Mouse (Mus musculus) kidney, adult 2 months (tissue): Measurements from ENCODE around the gene Ankrd13b. TPM values are rescaled to one million over a fixed set of nuclear protein-coding genes. Genes with fewer than 3 reads are reported as not detected.

Experiments
- DNase-seq: peaks from one replicate; pipeline ENCODE4 v3.0.0; 2021
- H3K27ac ChIP-seq: fragments of 200-500 bp; 2 replicates; pipeline ENCODE4 v1.5.1; 2012; ENCODE audit warnings: low read depth, low read length, control low read depth, inconsistent platforms; ENCODE audit not compliant: insufficient read depth
- H3K27me3 ChIP-seq: fragments of 200-500 bp; replicated peaks from 2 replicates; pipeline ENCODE4 v1.6.1; 2012; ENCODE audit warnings: mild to moderate bottlenecking, moderate library complexity, low read length, inconsistent platforms; ENCODE audit not compliant: control insufficient read depth, insufficient read depth
- H3K36me3 ChIP-seq: fragments of 200-500 bp; 2 replicates; pipeline ENCODE4 v1.6.1; 2012; ENCODE audit warnings: mild to moderate bottlenecking, moderate library complexity, low read length, inconsistent platforms; ENCODE audit not compliant: control insufficient read depth, insufficient read depth
- H3K4me1 ChIP-seq: fragments of 200-500 bp; 2 replicates; pipeline ENCODE4 v1.6.1; 2011; ENCODE audit warnings: low read length; ENCODE audit not compliant: control insufficient read depth, insufficient read depth
- H3K4me3 ChIP-seq: fragments of 200-500 bp; 2 replicates; pipeline ENCODE4 v1.5.1; 2011; ENCODE audit warnings: mild to moderate bottlenecking, low read depth, low read length, control low read depth; ENCODE audit not compliant: insufficient read depth
- CTCF ChIP-seq: fragments of 200-500 bp; conservative IDR thresholded peaks from 2 replicates; pipeline ENCODE4 v1.5.1; 2011; ENCODE audit warnings: low read depth, mild to moderate bottlenecking, control low read depth, low read length, moderate library complexity, mixed read lengths; ENCODE audit not compliant: insufficient read depth, insufficient read length
- POLR2A ChIP-seq: fragments of 200-500 bp; IDR thresholded peaks from one replicate; pipeline ENCODE4 v1.6.1; 2011; ENCODE audit warnings: low read depth, low read length, control low read depth
- WGBS: fragments of 180-500 bp; shearing (Covaris S2); methylation state at CpG from one replicate; pipeline ENCODE4 v1.1.7; 2018; 5-methylcytosine and 5-hydroxymethylcytosine counted together
- polyA plus RNA-seq: library from polyadenylated mRNA; depleted of rRNA; stranded (reverse); fragments of >200 nt; gene quantifications from 2 replicates; pipeline ENCODE4 v1.2.3, GENCODE M21; 2012

The Ankrd13b gene
- polyA plus RNA-seq, 1 experiment, result 22.3 TPM

- TF ChIP-seq POLR2A (no peak), CTCF (no peak)
- no peaks in the 10 kb centered on the region; the same call in 1 of the 2 replicates for H3K36me3 ChIP-seq
- DNase-seq, result no peak
- 92% methylated on average over 4 of the region's 4 CpGs for WGBS
- H3K4me1 ChIP-seq, result peaks cover 14% of the 10 kb centered on the region
- H3K27me3 ChIP-seq, result no peaks in the 10 kb centered on the region
- no peak overlapping the region for H3K4me3 ChIP-seq
- no peak overlapping the region for H3K27ac ChIP-seq
These were observed 12.5 kb upstream of the Ankrd13b start for GRCm38 (mm10) chr11:77501971-77502370.

GRCm38 (mm10) chr11:77501392-77501791, 11.9 kb upstream of the Ankrd13b start:
- WGBS, result 7% methylated on average over 5 of the region's 5 CpGs

GRCm38 (mm10) chr11:77500361-77501325, 11.2 kb upstream of the Ankrd13b start:
- no peaks in the 10 kb centered on the region; the same call in 1 of the 2 replicates for H3K36me3 ChIP-seq

More at GRCm38 (mm10) chr11:77501392-77501791, 11.9 kb upstream of the Ankrd13b start:
- Histone ChIP-seq H3K27ac (no peak overlapping the region), H3K4me1 (peaks cover 12% of the 10 kb centered on the region), H3K4me3 (no peak overlapping the region), H3K27me3 (no peaks in the 10 kb centered on the region), H3K36me3 (no peaks in the 10 kb centered on the region; the same call in 1 of the 2 replicates)
- peak; percentile 82 for DNase-seq
- no peak for TF ChIP-seq POLR2A
- TF ChIP-seq CTCF, result peak; percentile 93

GRCm38 (mm10) chr11:77499354-77499753, 9.9 kb upstream of the Ankrd13b start:
- TF ChIP-seq CTCF (no peak), POLR2A (no peak)
- Histone ChIP-seq H3K27ac (no peak overlapping the region), H3K27me3 (no peaks in the 10 kb centered on the region), H3K4me1 (peaks cover 21% of the 10 kb centered on the region), H3K4me3 (no peak overlapping the region), H3K36me3 (no peaks in the 10 kb centered on the region)
- 89% methylated on average over 7 of the region's 7 CpGs for WGBS
- no peak for DNase-seq

More at GRCm38 (mm10) chr11:77500361-77501325, 11.2 kb upstream of the Ankrd13b start:
- H3K4me1 ChIP-seq, result peaks cover 13% of the 10 kb centered on the region
- no peak overlapping the region for H3K4me3 ChIP-seq
- 72% methylated on average over 17 of the region's 17 CpGs for WGBS
- no peak for DNase-seq
- H3K27me3 ChIP-seq, result no peaks in the 10 kb centered on the region
- H3K27ac ChIP-seq, result no peak overlapping the region
- TF ChIP-seq CTCF (no peak), POLR2A (no peak)

GRCm38 (mm10) chr11:77498261-77499139, 9.0 kb upstream of the Ankrd13b start:
- Histone ChIP-seq H3K27ac (peak overlapping the region; percentile 67), H3K36me3 (no peaks in the 10 kb centered on the region), H3K4me1 (peaks cover 25% of the 10 kb centered on the region), H3K27me3 (no peaks in the 10 kb centered on the region), H3K4me3 (no peak overlapping the region)
- TF ChIP-seq CTCF, result no peak
- TF ChIP-seq POLR2A, result no peak
- WGBS, result 78% methylated on average over 12 of the region's 12 CpGs
- no peak for DNase-seq

GRCm38 (mm10) chr11:77497851-77498250, 8.4 kb upstream of the Ankrd13b start:
- peak; percentile 66 for DNase-seq
- TF ChIP-seq CTCF, result no peak
- TF ChIP-seq POLR2A, result no peak
- no peaks in the 10 kb centered on the region for H3K36me3 ChIP-seq
- peaks cover 25% of the 10 kb centered on the region for H3K4me1 ChIP-seq
- no peak overlapping the region for H3K4me3 ChIP-seq
- 53% methylated on average over 4 of the region's 4 CpGs for WGBS
- H3K27me3 ChIP-seq, result no peaks in the 10 kb centered on the region
- peak overlapping the region; percentile 67 for H3K27ac ChIP-seq
